7 mouse cellular contexts compared by ENCODE assay signal in genomic region chr19:38836084-38836437, GRCm38 (mm10). TPM values are rescaled to one million over a fixed set of nuclear protein-coding genes. Genes with fewer than 3 reads are reported as not detected.
A peak's percentile ranks its signal among the peaks of the same experiment; 100 is the strongest.
DNase-seq lines count a peak whose midpoint lies in the region; ATAC-seq and TF ChIP-seq lines count a peak whose summit lies in the region.

No protein-coding gene starts in this region.

- H3K9me3 ChIP-seq in lung, embryonic 15.5 days = no peaks in the 10 kb centered on the region
- H3K9me3 ChIP-seq in forebrain, embryonic 11.5 days (ENCODE audit: control insufficient read depth, low read length) = no peaks in the 10 kb centered on the region
- H3K9me3 ChIP-seq in limb, embryonic 12.5 days = no peaks in the 10 kb centered on the region

- no peak for DNase-seq in lung, postnatal 10 days
- DNase-seq in forebrain, embryonic 11.5 days (ENCODE audit: low spot score) = peak; percentile 50
- DNase-seq in natural killer cell, adult 2 months (ENCODE audit: low spot score in 2 of 2) = no peak
- DNase-seq in kidney, adult 9 months = no peak

- no peak for TF ChIP-seq POLR2A in small intestine, adult 2 months (IDR thresholded peaks at IDR 0.05; ENCODE audit: low read depth, low read length)

- no peak for ATAC-seq in lung, embryonic 15.5 days (ENCODE audit: borderline replicate concordance, extremely low read depth, low FRiP score, low TSS enrichment)
- ATAC-seq in forebrain, embryonic 11.5 days (replicated peaks; ENCODE audit: low FRiP score) = no peak
- ATAC-seq in limb, embryonic 12.5 days (ENCODE audit: insufficient number of reproducible peaks, insufficient read depth, low FRiP score, low TSS enrichment, low read depth) = no peak

- 0 out of 2 replicates have a peak, but pooled peaks cover 9% of the 10 kb centered on the region for H3K4me1 ChIP-seq in lung, embryonic 15.5 days
- H3K4me1 ChIP-seq in forebrain, embryonic 11.5 days (replicated peaks; ENCODE audit: control insufficient read depth, insufficient read depth, low read length) = no peaks in the 10 kb centered on the region
- H3K4me1 ChIP-seq in limb, embryonic 12.5 days (replicated peaks) = peaks cover 6% of the 10 kb centered on the region; the same call in 1 of the 2 replicates
- peaks cover 2% of the 10 kb centered on the region; the same call in 1 of the 2 replicates for H3K4me1 ChIP-seq in small intestine, adult 2 months (ENCODE audit: control insufficient read depth, insufficient read depth, insufficient read length, low read length)

- peak overlapping the region; percentile 84 for H3K4me3 ChIP-seq in lung, embryonic 15.5 days
- H3K4me3 ChIP-seq in forebrain, embryonic 11.5 days (ENCODE audit: low read depth, low read length) = peak overlapping the region; percentile 79
- H3K4me3 ChIP-seq in limb, embryonic 12.5 days (replicated peaks) = peak overlapping the region; percentile 86
- peak overlapping the region; percentile 98 for H3K4me3 ChIP-seq in small intestine, adult 2 months (ENCODE audit: low read depth, low read length)

- H3K4me2 ChIP-seq in lung, embryonic 15.5 days = peak overlapping the region; percentile 77
- peak overlapping the region; percentile 63; the same call in 1 of the 2 replicates for H3K4me2 ChIP-seq in forebrain, embryonic 11.5 days (ENCODE audit: low read depth, low read length, severe bottlenecking)
- H3K4me2 ChIP-seq in limb, embryonic 12.5 days = peak overlapping the region; percentile 64

- WGBS in lung, embryonic 15.5 days = 22% methylated on average over 10 of the region's 10 CpGs
- 32% methylated on average over 10 of the region's 10 CpGs for WGBS in forebrain, embryonic 11.5 days
- WGBS in limb, embryonic 12.5 days = 23% methylated on average over 10 of the region's 10 CpGs
- WGBS in small intestine, adult 2 months = 18% methylated on average over 10 of the region's 10 CpGs

- H3K27ac ChIP-seq in lung, embryonic 15.5 days = peak overlapping the region; percentile 91
- H3K27ac ChIP-seq in forebrain, embryonic 11.5 days (ENCODE audit: low read depth, low read length) = no peak overlapping the region
- no peak overlapping the region; the same call in 1 of the 2 replicates for H3K27ac ChIP-seq in limb, embryonic 12.5 days
- peak overlapping the region; percentile 58 for H3K27ac ChIP-seq in small intestine, adult 2 months (ENCODE audit: insufficient read depth, low read depth, low read length)

- no peaks in the 10 kb centered on the region for H3K36me3 ChIP-seq in lung, embryonic 15.5 days
- H3K36me3 ChIP-seq in forebrain, embryonic 11.5 days (ENCODE audit: control insufficient read depth, insufficient read depth, low read length) = no peaks in the 10 kb centered on the region
- no peaks in the 10 kb centered on the region for H3K36me3 ChIP-seq in limb, embryonic 12.5 days
- H3K36me3 ChIP-seq in small intestine, adult 2 months (ENCODE audit: control insufficient read depth, insufficient read depth, low read length) = no peaks in the 10 kb centered on the region

- peak overlapping the region; percentile 89 for H3K9ac ChIP-seq in lung, embryonic 15.5 days
- peak overlapping the region; percentile 72 for H3K9ac ChIP-seq in forebrain, embryonic 11.5 days (ENCODE audit: low read length)
- H3K9ac ChIP-seq in limb, embryonic 12.5 days (replicated peaks) = peak overlapping the region; percentile 85; the same call in 1 of the 2 replicates

- no peak for TF ChIP-seq CTCF in small intestine, adult 2 months (IDR thresholded peaks at IDR 0.05; ENCODE audit: extremely low read depth, insufficient read length, insufficient replicate concordance, low read depth, low read length)

- no peaks in the 10 kb centered on the region for H3K27me3 ChIP-seq in lung, embryonic 15.5 days
- no peaks in the 10 kb centered on the region for H3K27me3 ChIP-seq in forebrain, embryonic 11.5 days (ENCODE audit: control insufficient read depth, insufficient read depth, low read length)
- H3K27me3 ChIP-seq in limb, embryonic 12.5 days = no peaks in the 10 kb centered on the region
- no peaks in the 10 kb centered on the region for H3K27me3 ChIP-seq in small intestine, adult 2 months (ENCODE audit: control insufficient read depth, insufficient read depth, low read length)

RNA-seq across cellular contexts. Expression of gene Tbc1d12, which starts 0.3 kb away (rescaled TPM):
- 2.3 and 3.0 TPM in 2 replicates for polyA plus RNA-seq in lung, embryonic 15.5 days (2015; fragmentation: Nextera tagmentation; extraction: Ambion mirVana)
- 3.2 and 4.0 TPM in 2 replicates for polyA plus RNA-seq in forebrain, embryonic 11.5 days (2014; fragmentation: Nextera tagmentation; extraction: Ambion mirVana)
- polyA plus RNA-seq in limb, embryonic 12.5 days (2016; fragmentation: Nextera tagmentation; extraction: Ambion mirVana) = 3.2 and 3.6 TPM in 2 replicates
- 1.5 and 3.4 TPM in 2 replicates for polyA plus RNA-seq in small intestine, adult 2 months (2012; rRNA removed)

RNA-seq across cellular contexts. Expression of gene Noc3l, which starts 17.0 kb away (rescaled TPM):
- 6.9 and 7.7 TPM in 2 replicates for polyA plus RNA-seq in lung, embryonic 15.5 days (2015; fragmentation: Nextera tagmentation; extraction: Ambion mirVana)
- polyA plus RNA-seq in forebrain, embryonic 11.5 days (2014; fragmentation: Nextera tagmentation; extraction: Ambion mirVana) = 11.9 and 13.5 TPM in 2 replicates
- 10.0 and 11.1 TPM in 2 replicates for polyA plus RNA-seq in limb, embryonic 12.5 days (2016; fragmentation: Nextera tagmentation; extraction: Ambion mirVana)
- 0.89 and 0.94 TPM in 2 replicates for polyA plus RNA-seq in small intestine, adult 2 months (2012; rRNA removed)

Comparison
In these comparisons a context has a peak if more than half of its experiments do, and no peak if none do; other contexts are left out.
1. H3K27ac ChIP-seq: peak in lung, embryonic 15.5 days (single experiment) and small intestine, adult 2 months (single experiment); none in forebrain, embryonic 11.5 days (single experiment) and limb, embryonic 12.5 days (single experiment).
2. Peak in every context shown above with its lines, with median percentiles within 50 percentile points of each other: H3K4me2 ChIP-seq, H3K4me3 ChIP-seq and H3K9ac ChIP-seq.